Mouse (Mus musculus) stomach, postnatal 0 days (tissue): ENCODE results near the gene Fam219a. TPM values are rescaled to one million over a fixed set of nuclear protein-coding genes. Genes with fewer than 3 reads are reported as not detected.

ENCODE experiments used
- ATAC-seq: fragments of 200-750 bp; cut with Nextera tagmentation; 2 replicates; pipeline ENCODE4 v1.8.0; 2017; ENCODE audit not compliant: low FRiP score, low TSS enrichment
- DNase-seq: peaks from one replicate; pipeline ENCODE4 v3.0.0-alpha.2; 2016; ENCODE audit warnings: low spot score
- H3K27ac ChIP-seq: fragments of 300-500 bp; sonication (generic); replicated peaks from 2 replicates; pipeline ENCODE4 v1.5.1; 2014; ENCODE audit warnings: mild to moderate bottlenecking, control low read depth
- H3K27me3 ChIP-seq: fragments of 300-500 bp; sonication (generic); 2 replicates; pipeline ENCODE4 v1.6.1; 2014; ENCODE audit warnings: low read length; ENCODE audit not compliant: control insufficient read depth, insufficient read depth
- H3K36me3 ChIP-seq: fragments of 300-500 bp; sonication (generic); 2 replicates; pipeline ENCODE4 v1.6.1; 2014; ENCODE audit warnings: low read length, mixed read lengths; ENCODE audit not compliant: control insufficient read depth, insufficient read depth
- H3K4me1 ChIP-seq: fragments of 300-500 bp; sonication (generic); replicated peaks from 2 replicates; pipeline ENCODE4 v1.6.1; 2014; ENCODE audit warnings: antibody characterized with exemption; ENCODE audit not compliant: control insufficient read depth, insufficient read depth
- H3K4me2 ChIP-seq: fragments of 300-500 bp; sonication (generic); replicated peaks from 2 replicates; pipeline ENCODE4 v1.6.1; 2014; ENCODE audit warnings: low read depth, mild to moderate bottlenecking, control low read depth, moderate library complexity
- H3K4me3 ChIP-seq: fragments of 300-500 bp; sonication (generic); 2 replicates; pipeline ENCODE4 v1.5.1; 2014; ENCODE audit warnings: low read depth, low read length, control low read depth
- H3K9ac ChIP-seq: fragments of 300-500 bp; sonication (generic); 2 replicates; pipeline ENCODE4 v1.6.1; 2014; ENCODE audit warnings: mild to moderate bottlenecking, low read length, control low read depth, mixed read lengths
- H3K9me3 ChIP-seq: fragments of 300-500 bp; sonication (generic); 2 replicates; pipeline ENCODE4 v1.6.1; 2016; ENCODE audit warnings: low read length; ENCODE audit not compliant: control insufficient read depth
- CTCF ChIP-seq: IDR thresholded peaks from 2 replicates; pipeline ENCODE4 v1.5.1; 2016; ENCODE audit warnings: antibody characterized with exemption, low read depth, mild to moderate bottlenecking, moderate library complexity
- EP300 ChIP-seq: optimal IDR thresholded peaks from 2 replicates; pipeline ENCODE3; 2016; ENCODE audit warnings: antibody characterized with exemption
- WGBS: fragments of 180-500 bp; shearing (Covaris S2); extraction: QIAGEN DNeasy Blood & Tissue Kit; methylation state at CpG from one replicate; pipeline ENCODE4 v1.1.7; 2014; 5-methylcytosine and 5-hydroxymethylcytosine counted together
- polyA plus RNA-seq: library from polyadenylated mRNA; unstranded; fragments of >200 nt; fragmentation: Nextera tagmentation; extraction: Ambion mirVana; gene quantifications from 2 replicates; pipeline ENCODE4 v1.2.1, GENCODE M21; 2015

The Fam219a gene
- polyA plus RNA-seq, 1 experiment from 2014 or later, result 1.4 TPM

DNA sequence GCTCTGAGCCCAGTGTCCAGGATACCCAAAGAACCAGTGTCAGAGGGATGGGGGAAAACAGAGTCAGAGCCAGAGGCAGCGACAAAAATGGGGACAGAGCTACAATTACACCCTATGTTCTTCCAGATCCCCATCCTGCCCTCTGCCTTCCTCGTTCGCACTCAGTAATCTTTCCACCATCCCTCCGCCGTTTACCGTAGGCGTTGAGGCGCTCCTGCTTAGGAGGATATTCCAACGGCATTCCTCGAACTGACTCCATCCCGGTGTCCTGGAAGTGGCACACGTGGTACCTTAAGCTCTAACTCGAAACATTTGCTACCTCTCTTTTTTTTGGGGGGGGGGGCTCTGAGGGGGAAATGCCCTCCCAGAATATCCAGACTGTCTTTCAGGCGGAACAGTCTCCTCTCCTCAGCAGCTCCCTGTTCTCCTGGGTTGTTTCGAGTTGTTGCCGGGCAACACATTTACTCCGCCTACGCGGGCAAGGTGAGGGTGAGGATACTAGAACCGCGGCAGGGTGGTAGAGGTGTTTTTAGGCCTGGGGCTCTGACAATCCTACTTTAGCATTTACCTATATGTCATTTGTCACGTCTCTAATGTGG lies 61.9 kb downstream of the Fam219a start:
- peak overlapping the region; percentile 87 for H3K4me2 ChIP-seq
- no peaks in the 10 kb centered on the region for H3K27me3 ChIP-seq
- H3K9me3 ChIP-seq, result no peaks in the 10 kb centered on the region
- TF ChIP-seq EP300, result no peak
- TF ChIP-seq CTCF, result no peak
- H3K4me3 ChIP-seq, result peak overlapping the region; percentile 47
- ATAC-seq (no peak), DNase-seq (peak; percentile 37)
- H3K9ac ChIP-seq, result peak overlapping the region; percentile 45
- H3K36me3 ChIP-seq, result no peaks in the 10 kb centered on the region
- H3K4me1 ChIP-seq, result peaks cover 4% of the 10 kb centered on the region; the same call in 1 of the 2 replicates
- 0 out of 2 replicates have a peak overlapping the region, but pooled peaks have one; percentile 18 for H3K27ac ChIP-seq
- WGBS, result 7% methylated on average over 22 of the region's 22 CpGs

DNA sequence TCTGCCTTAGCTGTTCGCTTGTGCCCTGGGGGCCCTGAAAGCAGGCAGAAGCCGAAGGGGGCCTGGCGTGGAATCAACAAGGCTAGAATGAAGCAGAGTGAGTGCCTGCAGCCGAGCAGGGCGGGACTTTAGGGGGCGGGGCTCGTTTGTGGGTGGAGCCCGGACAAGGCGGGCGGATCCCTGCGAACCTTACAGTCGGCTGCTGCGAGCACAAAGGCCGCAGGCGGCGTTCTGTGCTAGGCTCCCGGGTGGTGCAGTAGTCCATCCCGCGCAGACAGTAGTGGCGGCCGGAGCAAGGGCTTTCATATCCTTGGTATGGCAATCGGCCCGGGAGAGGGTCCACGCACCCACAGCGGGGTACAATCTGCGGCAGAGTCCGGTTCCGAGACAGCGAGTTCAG lies 62.4 kb downstream of the Fam219a start:
- WGBS, result under 1% methylated on average over 29 of the region's 29 CpGs
- peak; percentile 44; the same call in 1 of the 2 replicates for TF ChIP-seq CTCF
- no peak for TF ChIP-seq EP300

GRCm38 (mm10) chr4:41506156-41506555 lies 63.2 kb downstream of the Fam219a start:
- no peaks in the 10 kb centered on the region for H3K9me3 ChIP-seq
- WGBS, result 16% methylated on average over 13 of the region's 13 CpGs
- no peak overlapping the region for H3K9ac ChIP-seq
- peak overlapping the region; percentile 87; the same call in 1 of the 2 replicates for H3K4me2 ChIP-seq
- H3K4me1 ChIP-seq, result peaks cover 6% of the 10 kb centered on the region; the same call in 1 of the 2 replicates
- H3K27ac ChIP-seq, result no peak overlapping the region
- no peaks in the 10 kb centered on the region for H3K27me3 ChIP-seq
- H3K36me3 ChIP-seq, result no peaks in the 10 kb centered on the region
- ATAC-seq (no peak), DNase-seq (peak; percentile 69)
- no peak overlapping the region for H3K4me3 ChIP-seq
- peak; percentile 77 for TF ChIP-seq CTCF
- TF ChIP-seq EP300, result no peak

More for the DNA sequence above, 62.4 kb downstream of the Fam219a start:
- Histone ChIP-seq H3K9me3 (no peaks in the 10 kb centered on the region), H3K4me2 (peak overlapping the region; percentile 87), H3K4me3 (peak overlapping the region; percentile 47), H3K27ac (0 out of 2 replicates have a peak overlapping the region, but pooled peaks have one; percentile 18), H3K9ac (peak overlapping the region; percentile 45), H3K36me3 (no peaks in the 10 kb centered on the region), H3K4me1 (peaks cover 6% of the 10 kb centered on the region; the same call in 1 of the 2 replicates), H3K27me3 (no peaks in the 10 kb centered on the region)
- peak; percentile 90 for DNase-seq
- peak; percentile 67 for ATAC-seq

DNA sequence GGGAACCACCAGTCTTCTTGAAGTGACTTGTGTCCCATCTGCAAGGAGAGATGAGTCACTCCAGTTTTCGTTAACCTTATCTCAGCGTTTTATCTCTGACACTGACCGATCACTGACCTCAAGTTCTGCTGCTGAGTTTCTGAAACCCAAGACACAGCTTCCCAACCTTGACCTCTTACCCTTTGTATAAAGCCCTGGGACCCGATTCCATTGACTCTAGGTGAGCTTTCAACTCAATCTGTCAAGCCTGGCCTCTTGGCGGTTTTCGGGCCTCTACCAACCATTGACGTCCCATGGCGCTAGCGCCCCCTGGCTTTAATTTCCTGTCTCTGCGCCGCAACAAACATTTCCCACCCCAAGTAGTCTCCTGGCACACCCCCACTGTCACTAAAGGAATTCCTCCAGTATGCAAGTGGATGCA lies 64.2 kb downstream of the Fam219a start:
- Histone ChIP-seq H3K4me3 (no peak overlapping the region), H3K4me2 (no peak overlapping the region), H3K27me3 (no peaks in the 10 kb centered on the region), H3K9me3 (no peaks in the 10 kb centered on the region), H3K36me3 (no peaks in the 10 kb centered on the region), H3K9ac (no peak overlapping the region), H3K27ac (no peak overlapping the region), H3K4me1 (peaks cover 6% of the 10 kb centered on the region; the same call in 1 of the 2 replicates)
- ATAC-seq (no peak), DNase-seq (no peak)
- no peak for TF ChIP-seq EP300
- peak; percentile 59 for TF ChIP-seq CTCF
- 58% methylated on average over 11 of the region's 11 CpGs for WGBS

DNA sequence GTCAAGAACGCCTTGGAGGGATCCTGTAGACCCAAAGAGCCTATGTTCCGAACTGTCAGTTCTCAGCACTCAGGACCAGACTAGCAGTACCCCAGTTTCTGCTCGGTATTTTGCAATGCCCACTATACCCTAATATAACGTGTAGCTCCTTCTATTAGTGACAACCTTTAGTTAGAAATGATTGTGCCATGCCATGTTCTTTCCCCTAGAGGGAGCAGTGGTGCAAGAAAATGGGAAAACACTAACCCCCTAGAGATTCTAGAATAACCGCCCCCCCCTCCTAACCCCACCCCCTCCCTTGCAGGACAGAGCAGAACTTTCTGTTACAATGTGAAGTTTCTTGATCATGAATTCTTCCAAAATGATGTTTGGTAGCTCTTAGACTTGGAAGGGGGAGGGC lies 65.0 kb downstream of the Fam219a start:
- WGBS, result 70% methylated on average over 5 of the region's 5 CpGs
- Histone ChIP-seq H3K4me3 (no peak overlapping the region), H3K36me3 (no peaks in the 10 kb centered on the region), H3K4me2 (no peak overlapping the region), H3K27me3 (no peaks in the 10 kb centered on the region; the same call in 1 of the 2 replicates), H3K9ac (no peak overlapping the region), H3K27ac (no peak overlapping the region), H3K4me1 (peaks cover 6% of the 10 kb centered on the region; the same call in 1 of the 2 replicates), H3K9me3 (no peaks in the 10 kb centered on the region)
- DNase-seq, result no peak
- TF ChIP-seq CTCF, result peak; percentile 56
- TF ChIP-seq EP300, result no peak
- ATAC-seq, result no peak

- Histone ChIP-seq H3K27ac (peak within 1 kb of the TSS; percentile 67), H3K9me3 (no peaks in the 10 kb centered on the region), H3K4me2 (peak within 1 kb of the TSS; percentile 89), H3K36me3 (peaks cover 3% of the 10 kb centered on the region), H3K4me3 (peak within 1 kb of the TSS; percentile 52), H3K4me1 (peaks cover 6% of the 10 kb centered on the region; the same call in 1 of the 2 replicates), H3K9ac (peak within 1 kb of the TSS; percentile 65), H3K27me3 (peaks cover 7% of the 10 kb centered on the region)
- 2% methylated on average over 17 of the region's 18 CpGs for WGBS
- peak; percentile 100 for DNase-seq
- TF ChIP-seq CTCF, result peak; percentile 44
- TF ChIP-seq EP300, result no peak
- ATAC-seq, result peak; percentile 97
Measured at GRCm38 (mm10) chr4:41502986-41503412, 66.3 kb downstream of the Fam219a start, which contains the start of gene AI464131. Gene AI464131 (minus strand): TSS chr4:41503076.
